In genomic region chr16:20765244-20765643, GRCm38 (mm10) we compare ENCODE assay signal across 8 mouse cellular contexts. TPM values are rescaled to one million over a fixed set of nuclear protein-coding genes. Genes with fewer than 3 reads are reported as not detected.
DNase-seq lines count a peak whose midpoint lies in the region; ATAC-seq lines count a peak whose summit lies in the region.

No protein-coding gene starts in this region.

- 49% methylated on average over 9 of the region's 9 CpGs for WGBS in forebrain, embryonic 10.5 days
- 46% methylated on average over 9 of the region's 9 CpGs for WGBS in forebrain, embryonic 16.5 days

- H3K4me2 ChIP-seq in forebrain, embryonic 16.5 days (ENCODE audit: low read length), result no peak overlapping the region

- ATAC-seq in forebrain, embryonic 16.5 days, result no peak

- no peak overlapping the region for H3K27ac ChIP-seq in forebrain, embryonic 10.5 days
- no peak overlapping the region for H3K27ac ChIP-seq in forebrain, embryonic 16.5 days (ENCODE audit: low read length)

- H3K27me3 ChIP-seq in forebrain, embryonic 10.5 days (ENCODE audit: poor library complexity, severe bottlenecking), result no peaks in the 10 kb centered on the region
- no peaks in the 10 kb centered on the region for H3K27me3 ChIP-seq in forebrain, embryonic 16.5 days (replicated peaks; ENCODE audit: control insufficient read depth, insufficient read depth, low read length)

- H3K36me3 ChIP-seq in forebrain, embryonic 10.5 days (replicated peaks), result no peaks in the 10 kb centered on the region
- no peaks in the 10 kb centered on the region for H3K36me3 ChIP-seq in forebrain, embryonic 16.5 days (ENCODE audit: control insufficient read depth, insufficient read depth)

- no peaks in the 10 kb centered on the region for H3K9me3 ChIP-seq in forebrain, embryonic 10.5 days
- no peaks in the 10 kb centered on the region for H3K9me3 ChIP-seq in forebrain, embryonic 16.5 days (ENCODE audit: control insufficient read depth, low read length)

- H3K9ac ChIP-seq in forebrain, embryonic 16.5 days (replicated peaks; ENCODE audit: low read depth, low read length), result no peak overlapping the region

- no peaks in the 10 kb centered on the region for H3K4me1 ChIP-seq in forebrain, embryonic 10.5 days
- no peaks in the 10 kb centered on the region for H3K4me1 ChIP-seq in forebrain, embryonic 16.5 days (replicated peaks; ENCODE audit: control insufficient read depth, insufficient read depth, low read length)

- DNase-seq in forebrain, embryonic 10.5 days (ENCODE audit: extremely low spot score, low spot score), result peak; percentile 56
- peak; percentile 25 for DNase-seq in urinary bladder, postnatal 14 days (ENCODE audit: low spot score)
- no peak for DNase-seq in urinary bladder, postnatal 4 days (ENCODE audit: low spot score in 2 of 2)
- DNase-seq in embryo, embryonic 10 days (ENCODE audit: low spot score), result peak; percentile 61
- peak; percentile 73 to 75 for DNase-seq in kidney, postnatal 4 days
- DNase-seq in naive thymus-derived CD4-positive, alpha-beta T cell, adult 2 months (ENCODE audit: low read depth), result peak; percentile 74
- DNase-seq in frontal cortex, postnatal 14 days (ENCODE audit: low spot score in 2 of 2), result no peak

- no peak overlapping the region for H3K4me3 ChIP-seq in forebrain, embryonic 10.5 days
- H3K4me3 ChIP-seq in forebrain, embryonic 16.5 days (replicated peaks; ENCODE audit: low read length), result no peak overlapping the region

RNA-seq across cellular contexts. Expression of gene Thpo, which starts 30.9 kb away (rescaled TPM):
- polyA plus RNA-seq in forebrain, embryonic 10.5 days (2016; fragmentation: Nextera tagmentation; extraction: Ambion mirVana), result 0.31 and 0.46 TPM in 2 replicates
- polyA plus RNA-seq in forebrain, embryonic 16.5 days (2015; fragmentation: Nextera tagmentation; extraction: Ambion mirVana), result 0.83 and 1.5 TPM in 2 replicates

RNA-seq across cellular contexts. Expression of gene Chrd, which starts 32.3 kb away (rescaled TPM):
- 0.87 and 1.2 TPM in 2 replicates for polyA plus RNA-seq in forebrain, embryonic 10.5 days (2016; fragmentation: Nextera tagmentation; extraction: Ambion mirVana)
- polyA plus RNA-seq in forebrain, embryonic 16.5 days (2015; fragmentation: Nextera tagmentation; extraction: Ambion mirVana), result 4.2 and 4.4 TPM in 2 replicates

RNA-seq across cellular contexts. Expression of gene Clcn2, which starts 47.7 kb away (rescaled TPM):
- polyA plus RNA-seq in forebrain, embryonic 10.5 days (2016; fragmentation: Nextera tagmentation; extraction: Ambion mirVana), result 11.4 and 12.5 TPM in 2 replicates
- polyA plus RNA-seq in forebrain, embryonic 16.5 days (2015; fragmentation: Nextera tagmentation; extraction: Ambion mirVana), result 15.9 and 20.8 TPM in 2 replicates

RNA-seq across cellular contexts. Expression of gene Polr2h, which starts 47.8 kb away (rescaled TPM):
- 155 and 163 TPM in 2 replicates for polyA plus RNA-seq in forebrain, embryonic 10.5 days (2016; fragmentation: Nextera tagmentation; extraction: Ambion mirVana)
- polyA plus RNA-seq in forebrain, embryonic 16.5 days (2015; fragmentation: Nextera tagmentation; extraction: Ambion mirVana), result 84.5 and 94.4 TPM in 2 replicates

Comparison
In these comparisons a context has a peak if more than half of its experiments do, and no peak if none do; other contexts are left out.
1. DNase-seq: peak in forebrain, embryonic 10.5 days (single experiment), urinary bladder, postnatal 14 days (single experiment), embryo, embryonic 10 days (single experiment), kidney, postnatal 4 days (2 of 2) and naive thymus-derived CD4-positive, alpha-beta T cell, adult 2 months (single experiment); none in urinary bladder, postnatal 4 days (0 of 2) and frontal cortex, postnatal 14 days (0 of 2).